Mouse (Mus musculus) T-helper 17 cell (primary cell): ENCODE data around the gene Olfr1537.

Experiments used
- in situ Hi-C, 2 experiments: fragments of 300-600 bp; cut with MboI, MseI; formaldehyde crosslinking; loops; 1 replicate in 1 of 2; 2 replicates in 1 of 2; pipeline ENCODE4 v1.15.1; 2025; ENCODE audit warnings: high pct_unique_total_duplicates in 2 of 2

Gene Olfr1537

DNA sequence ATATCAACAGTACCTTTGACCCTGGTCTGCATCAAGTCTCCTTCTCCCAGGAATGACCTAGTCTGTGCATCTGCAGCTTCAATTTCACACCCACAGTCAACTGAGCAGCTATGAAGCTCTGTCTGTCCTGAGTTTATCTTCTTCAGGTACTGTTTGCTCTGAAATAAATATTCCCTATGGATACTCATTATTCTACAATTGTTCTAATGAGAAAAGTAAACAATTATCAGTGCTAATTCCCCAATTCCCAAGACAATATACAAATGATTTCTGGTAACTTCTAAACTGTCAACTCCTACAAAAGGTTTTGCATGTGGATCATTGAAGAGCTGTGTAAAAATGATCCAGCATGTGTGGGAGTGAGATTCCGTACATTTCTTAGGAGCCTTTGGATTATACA lies at the start of gene Olfr1537:
Olfr1537 (minus strand) TSS at position 101 of the 400 bp plus-strand sequence.
- in situ Hi-C loops, result no loop called here

GRCm38 (mm10) chr9:39287136-39287535 lies 37.3 kb upstream of the Olfr1537 start:
- in situ Hi-C loops, result no loop called here

DNA sequence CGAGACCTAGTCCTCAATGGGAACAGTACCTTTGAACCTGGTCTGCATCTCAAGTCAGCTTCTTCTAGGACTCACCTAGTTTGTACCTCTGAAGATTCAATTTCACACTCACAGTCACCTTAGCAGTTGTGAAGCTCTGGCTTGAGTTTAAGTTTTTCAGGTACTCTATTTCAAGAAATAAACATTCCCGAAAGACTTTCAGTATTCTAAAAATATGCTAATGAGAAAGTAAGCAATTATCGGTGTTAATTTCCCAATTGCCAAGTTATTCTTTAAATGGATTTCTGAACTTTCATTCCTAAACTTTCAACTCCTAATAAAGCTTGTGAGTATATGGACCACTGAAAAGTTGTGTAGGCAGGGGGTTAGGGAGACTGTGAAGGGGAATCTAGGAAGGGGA lies 26.9 kb upstream of the Olfr1537 start, which contains the start of gene Olfr945:
Olfr945 (minus strand) TSS at position 101 of the 400 bp plus-strand sequence.
- in situ Hi-C loops, result no loop called here

DNA sequence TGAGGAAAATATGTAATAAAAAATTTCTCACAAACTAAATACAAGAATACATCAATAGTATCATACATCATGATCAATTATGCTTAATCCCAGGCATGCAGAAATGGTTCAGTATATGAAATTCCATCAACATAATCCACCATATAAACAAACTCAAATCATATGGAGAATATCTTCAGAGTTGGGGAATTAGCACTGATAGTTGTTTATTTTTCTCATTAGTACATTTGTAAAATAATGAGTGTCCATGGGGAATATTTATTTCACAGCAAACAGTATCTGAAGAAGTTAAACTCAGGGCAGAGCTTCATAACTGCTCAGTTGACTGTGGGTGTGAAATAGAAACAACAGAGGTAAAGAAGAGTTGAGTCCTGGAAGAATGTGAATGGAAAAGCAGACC lies 48.2 kb downstream of the Olfr1537 start, which contains the start of gene Olfr944:
Olfr944 (plus strand) TSS at position 301 of the 400 bp plus-strand sequence.
- in situ Hi-C loops, result no loop called here
